Mouse (Mus musculus) C2C12 (cell line): Measurements from ENCODE around the gene Ifnar2. TPM values are rescaled to one million over a fixed set of nuclear protein-coding genes. Genes with fewer than 3 reads are reported as not detected.
"Not testable (repeated sequence)": the region's sequence is repeated elsewhere in the genome, so short reads cannot be mapped to it uniquely, and the experiment has no call there.

Experiments
- H3K27me3 ChIP-seq: one replicate; pipeline ENCODE4 v1.6.1; 2011; ENCODE audit not compliant: control insufficient read depth, insufficient read depth, insufficient read length
- H3K36me3 ChIP-seq: one replicate; pipeline ENCODE4 v1.6.1; 2011; ENCODE audit not compliant: control insufficient read depth, insufficient read depth
- H3K4me3 ChIP-seq: one replicate; pipeline ENCODE4 v1.5.1; 2011; ENCODE audit warnings: mild to moderate bottlenecking, control low read depth; ENCODE audit not compliant: poor library complexity, insufficient read depth, severe bottlenecking
- H3K79me2 ChIP-seq: one replicate; pipeline ENCODE4 v1.6.1; 2011; ENCODE audit not compliant: control insufficient read depth, insufficient read depth
- H3K79me3 ChIP-seq: one replicate; pipeline ENCODE4 v1.6.1; 2011; ENCODE audit warnings: low read depth, control low read depth
- H3ac ChIP-seq: one replicate; pipeline ENCODE3; 2011; ENCODE audit warnings: low read depth; ENCODE audit not compliant: control insufficient read depth, insufficient read length
- CEBPB ChIP-seq: IDR thresholded peaks from one replicate; pipeline ENCODE4 v1.6.1; 2011; ENCODE audit warnings: low read depth, mild to moderate bottlenecking, control low read depth, moderate library complexity
- CTCF ChIP-seq: IDR thresholded peaks from one replicate; pipeline ENCODE4 v1.5.1; 2011; ENCODE audit not compliant: control insufficient read depth, insufficient read depth, insufficient read length
- FOSL1 ChIP-seq: IDR thresholded peaks from one replicate; pipeline ENCODE4 v1.8.0; 2011; ENCODE audit warnings: mild to moderate bottlenecking, low read length; ENCODE audit not compliant: poor library complexity, insufficient read depth, severe bottlenecking
- MAX ChIP-seq: IDR thresholded peaks from one replicate; pipeline ENCODE4 v1.6.1; 2011; ENCODE audit warnings: mild to moderate bottlenecking, control low read depth
- MYOD1 ChIP-seq: IDR thresholded peaks from one replicate; pipeline ENCODE4 v1.6.1; 2011; ENCODE audit warnings: low read depth; ENCODE audit not compliant: control insufficient read depth, insufficient read length
- MYOG ChIP-seq: IDR thresholded peaks from one replicate; pipeline ENCODE4 v1.6.1; 2011; ENCODE audit not compliant: control insufficient read depth, insufficient read length; ENCODE audit errors: extremely low read depth
- USF1 ChIP-seq: IDR thresholded peaks from one replicate; pipeline ENCODE4 v1.6.1; 2011; ENCODE audit warnings: low read depth, mild to moderate bottlenecking, control low read depth, moderate library complexity
- polyA plus RNA-seq: library from polyadenylated mRNA; unstranded; fragments of >200 nt; fragmentation: generic; extraction: Trizol; gene quantifications from one replicate; pipeline ENCODE4 v1.2.1, GENCODE M21; 2012; ENCODE audit warnings: missing spikeins

Gene Ifnar2
- polyA plus RNA-seq, 1 experiment: 22.3 TPM

DNA sequence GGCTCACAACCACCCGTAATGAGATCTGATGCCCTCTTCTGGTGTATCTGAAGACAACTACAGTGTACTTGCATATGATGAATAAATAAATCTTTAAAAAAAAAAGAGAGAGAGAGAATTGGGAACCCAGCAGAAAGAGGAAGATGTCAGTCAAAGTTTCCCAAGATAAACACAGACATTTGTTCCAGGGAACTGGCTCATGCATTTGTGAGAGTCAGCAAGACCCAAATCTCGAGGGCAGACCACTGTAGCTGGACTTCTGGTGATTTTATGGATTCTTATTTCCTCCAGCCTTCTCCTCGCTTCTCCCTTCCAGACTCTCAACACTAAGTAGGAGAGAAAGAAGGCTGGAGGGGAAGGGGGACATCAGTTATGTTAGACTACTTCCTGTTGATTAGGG is 65.5 kb downstream of the Ifnar2 start:
- H3K79me3 ChIP-seq: no peaks in the 10 kb centered on the region
- TF ChIP-seq CTCF (no peak), CEBPB (no peak), MYOG (no peak), FOSL1 (no peak)
- H3ac ChIP-seq: no peak overlapping the region
- H3K79me2 ChIP-seq: no peaks in the 10 kb centered on the region
- peaks cover 22% of the 10 kb centered on the region for H3K27me3 ChIP-seq
- H3K4me3 ChIP-seq: no peak overlapping the region
- H3K36me3 ChIP-seq: no peaks in the 10 kb centered on the region

DNA sequence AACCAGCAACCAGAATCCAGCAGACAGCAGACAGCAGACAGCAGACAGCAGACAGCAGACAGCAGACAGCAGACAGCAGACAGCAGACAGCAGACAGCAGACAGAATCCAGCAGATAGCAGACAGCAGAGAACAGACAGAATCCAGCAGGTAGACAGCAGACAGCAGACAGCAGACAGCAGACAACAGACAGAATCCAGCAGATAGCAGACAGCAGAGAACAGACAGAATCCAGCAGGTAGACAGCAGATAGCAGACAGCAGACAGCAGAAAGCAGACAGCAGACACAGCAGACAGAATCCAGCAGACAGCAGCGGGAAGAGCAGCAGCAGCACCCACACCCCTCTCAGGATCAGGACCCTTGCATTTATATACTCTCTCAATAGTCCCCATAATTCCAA is 66.0 kb downstream of the Ifnar2 start:
- not testable (repeated sequence) for H3K36me3 ChIP-seq, H3K4me3 ChIP-seq, H3K79me3 ChIP-seq, H3ac ChIP-seq, H3K79me2 ChIP-seq
- H3K27me3 ChIP-seq: peaks cover 19% of the 10 kb centered on the region

DNA sequence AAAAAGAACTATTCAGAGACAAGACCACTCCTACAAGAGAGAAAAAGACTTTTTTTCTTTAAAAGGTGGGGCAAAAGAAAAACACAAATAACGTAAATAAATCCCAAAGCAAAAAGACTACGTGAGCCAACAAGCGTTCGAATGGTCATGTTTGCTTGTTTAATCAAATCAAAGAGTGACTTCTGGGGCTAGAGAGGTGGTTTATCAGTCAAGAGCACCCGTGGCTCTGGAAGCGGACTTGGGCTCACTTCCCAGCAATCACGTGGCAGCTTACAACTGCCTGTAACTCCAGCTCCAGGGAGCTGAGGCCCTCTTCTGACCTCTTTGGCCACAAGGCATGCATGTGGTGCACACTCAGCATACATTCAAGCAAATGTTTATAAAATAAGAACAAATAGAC is 68.8 kb downstream of the Ifnar2 start:
- H3K79me3 ChIP-seq: no peaks in the 10 kb centered on the region
- H3ac ChIP-seq: no peak overlapping the region
- peaks cover 19% of the 10 kb centered on the region for H3K27me3 ChIP-seq
- H3K79me2 ChIP-seq: no peaks in the 10 kb centered on the region
- no peaks in the 10 kb centered on the region for H3K36me3 ChIP-seq
- TF ChIP-seq MYOG (no peak), USF1 (peak; percentile 42), MAX (no peak), MYOD1 (no peak)
- H3K4me3 ChIP-seq: no peak overlapping the region

DNA sequence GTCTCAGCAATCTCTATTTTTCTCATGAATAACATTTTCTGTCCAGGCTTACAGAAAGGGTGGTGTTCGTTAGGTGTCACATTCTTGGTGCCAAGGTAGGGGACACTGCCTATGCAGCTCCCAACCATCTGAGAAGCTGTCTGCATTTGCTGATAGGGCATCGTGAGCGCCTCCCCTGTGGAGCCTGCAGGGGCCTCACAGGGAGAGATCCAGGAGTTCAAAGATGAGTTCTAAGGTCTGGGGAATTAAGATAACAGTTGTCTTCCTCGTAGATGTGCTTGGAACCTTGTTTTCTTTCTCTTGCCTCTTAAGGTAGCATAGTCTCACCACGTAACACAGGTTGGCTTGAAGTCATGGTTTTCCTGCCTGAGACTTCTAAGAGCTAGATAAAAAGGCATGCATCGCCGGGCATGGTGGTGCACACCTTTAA is 69.2 kb downstream of the Ifnar2 start:
- H3K4me3 ChIP-seq: no peak overlapping the region
- H3K27me3 ChIP-seq: peaks cover 19% of the 10 kb centered on the region
- H3K79me2 ChIP-seq: no peaks in the 10 kb centered on the region
- no peak overlapping the region for H3ac ChIP-seq
- TF ChIP-seq FOSL1 (no peak), MYOD1 (no peak), MAX (no peak), MYOG (no peak), CEBPB (no peak), CTCF (no peak), USF1 (no peak)
- H3K79me3 ChIP-seq: no peaks in the 10 kb centered on the region
- no peaks in the 10 kb centered on the region for H3K36me3 ChIP-seq

DNA sequence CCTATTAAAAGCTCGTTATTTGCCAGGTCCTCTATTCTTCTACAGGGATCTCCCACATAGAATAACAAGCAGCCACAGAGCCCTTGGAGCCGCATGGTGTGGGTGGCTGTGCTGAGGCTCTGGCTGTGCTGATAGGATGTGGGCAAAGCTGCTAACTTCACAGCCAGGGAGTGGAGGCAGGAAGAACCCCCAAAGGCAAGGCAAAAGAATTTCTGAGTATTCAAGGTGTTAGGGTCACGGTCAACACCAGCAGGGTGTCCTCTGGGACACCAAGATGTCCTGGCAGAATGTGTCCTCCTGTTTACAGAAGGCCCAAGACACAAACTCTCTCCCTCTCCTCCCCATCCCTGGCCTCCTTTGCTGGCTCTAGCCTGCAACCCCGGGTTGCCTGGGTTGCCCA is 69.9 kb downstream of the Ifnar2 start:
- Histone ChIP-seq H3ac (no peak overlapping the region), H3K79me3 (no peaks in the 10 kb centered on the region), H3K36me3 (no peaks in the 10 kb centered on the region), H3K79me2 (no peaks in the 10 kb centered on the region), H3K4me3 (no peak overlapping the region), H3K27me3 (peaks cover 19% of the 10 kb centered on the region)
- TF ChIP-seq MAX (no peak), MYOD1 (no peak), FOSL1 (no peak), CTCF (no peak), USF1 (no peak), MYOG (no peak), CEBPB (no peak)

DNA sequence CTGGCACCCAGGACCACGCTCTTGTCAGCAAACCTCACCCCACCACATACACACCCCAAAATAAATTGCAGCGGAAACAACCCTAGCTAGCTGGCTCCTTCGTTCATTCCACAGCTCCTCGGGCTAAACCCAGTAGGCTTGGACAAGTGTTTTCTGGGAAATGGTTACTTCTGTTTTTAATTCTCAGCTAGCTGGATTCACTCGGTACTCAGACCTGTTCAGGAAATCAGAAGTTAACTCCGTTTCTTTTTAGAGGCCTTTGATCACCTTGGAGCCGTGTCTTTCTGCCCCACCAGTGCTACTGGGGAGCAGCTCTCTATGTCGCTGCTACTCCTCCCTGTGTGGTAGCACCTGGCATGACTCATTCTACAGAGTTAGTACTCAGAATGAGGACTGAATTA is 70.6 kb downstream of the Ifnar2 start:
- no peaks in the 10 kb centered on the region for H3K36me3 ChIP-seq
- H3ac ChIP-seq: no peak overlapping the region
- no peak for TF ChIP-seq MAX
- TF ChIP-seq FOSL1: no peak
- TF ChIP-seq CTCF: no peak
- no peak for TF ChIP-seq USF1
- TF ChIP-seq MYOG: no peak
- no peak for TF ChIP-seq MYOD1
- TF ChIP-seq CEBPB: no peak
- no peak overlapping the region for H3K4me3 ChIP-seq
- peaks cover 19% of the 10 kb centered on the region for H3K27me3 ChIP-seq
- H3K79me2 ChIP-seq: no peaks in the 10 kb centered on the region
- no peaks in the 10 kb centered on the region for H3K79me3 ChIP-seq
